Mouse (Mus musculus) heart, adult 2 months (tissue): ENCODE measurements around the gene Arid4b.

Experiments
- CTCF ChIP-seq: fragments of 200-600 bp; IDR thresholded peaks from 2 replicates; pipeline ENCODE4 v1.8.1; 2022; ENCODE audit warnings: antibody characterized with exemption, mild to moderate bottlenecking, moderate library complexity
- EP300 ChIP-seq: fragments of 200-500 bp; IDR thresholded peaks from 2 replicates; pipeline ENCODE4 v1.6.1; 2011; ENCODE audit warnings: low read depth, low read length, control low read depth; ENCODE audit not compliant: insufficient read depth
- POLR2A ChIP-seq: fragments of 200-500 bp; IDR thresholded peaks from 2 replicates; pipeline ENCODE4 v1.6.1; 2011; ENCODE audit warnings: mild to moderate bottlenecking, low read depth, low read length, control low read depth; ENCODE audit not compliant: insufficient read depth

DNA sequence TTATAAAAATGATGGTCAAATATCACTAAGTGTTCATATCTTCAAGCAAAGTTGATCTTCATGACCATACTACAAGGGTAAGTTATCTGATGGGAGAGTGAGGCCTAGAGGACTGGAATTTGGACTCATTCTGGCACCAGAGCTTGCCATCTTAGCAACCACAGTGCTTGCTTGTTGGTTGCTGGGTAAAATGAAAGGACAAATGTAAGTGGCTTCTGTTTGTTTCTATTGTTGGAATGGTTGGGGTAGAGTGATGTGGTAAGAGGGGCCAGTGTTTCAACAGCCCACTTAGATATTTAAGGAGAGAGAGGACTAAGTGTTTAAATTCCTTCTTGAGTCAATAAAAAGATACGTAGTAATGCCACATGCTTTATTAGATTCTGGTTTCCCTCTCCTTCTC is 25.6 kb downstream of the Arid4b start:
- TF ChIP-seq POLR2A = no peak
- no peak for TF ChIP-seq CTCF
- no peak for TF ChIP-seq EP300
